Mouse (Mus musculus): ENCODE data around the gene Foxm1.

GRCm38 (mm10) chr6:128363007-128363825 lies 449 bp downstream of the Foxm1 start:
- TF ChIP-seq EP300 (optimal IDR thresholded peaks at IDR 0.05) (no peak), CTCF (IDR thresholded peaks at IDR 0.05; ENCODE audit: low read depth) (no peak)
